Mouse (Mus musculus): ENCODE results near the gene Fbxo47.

- TF ChIP-seq POLR2A (IDR thresholded peaks at IDR 0.05; ENCODE audit: borderline replicate concordance, insufficient read depth, low read length) (no peak), CTCF (IDR thresholded peaks at IDR 0.05; ENCODE audit: borderline replicate concordance, insufficient read depth, low read depth, low read length) (no peak)
Measured at GRCm38 (mm10) chr11:97815736-97816135, 68.2 kb downstream of the Fbxo47 start.
